Mouse (Mus musculus) G1E-ER4 (cell line): Measurements from ENCODE around the gene Pgpep1l. TPM values are rescaled to one million over a fixed set of nuclear protein-coding genes. Genes with fewer than 3 reads are reported as not detected.

ENCODE experiments used
- GATA1 ChIP-seq: IDR thresholded peaks from one replicate; pipeline ENCODE4 v1.8.0; 2012; ENCODE audit warnings: low read length, inconsistent platforms
- polyA plus RNA-seq: library from polyadenylated mRNA; stranded (reverse); fragments of >175 nt; gene quantifications from 2 replicates; pipeline ENCODE4 v1.2.3, GENCODE M21; 2012

Pgpep1l gene
- polyA plus RNA-seq, 1 experiment = 0.14 TPM

- TF ChIP-seq GATA1 = no peak
These were observed 22.8 kb downstream of the Pgpep1l start for GRCm38 (mm10) chr7:68241205-68241604.

GRCm38 (mm10) chr7:68239220-68239827 is 24.7 kb downstream of the Pgpep1l start:
- no peak for TF ChIP-seq GATA1

- no peak for TF ChIP-seq GATA1
These were observed 27.2 kb downstream of the Pgpep1l start for GRCm38 (mm10) chr7:68236817-68237216.

- TF ChIP-seq GATA1 = no peak
These were observed 30.3 kb downstream of the Pgpep1l start for GRCm38 (mm10) chr7:68233619-68234223.

GRCm38 (mm10) chr7:68232521-68232920 is 31.5 kb downstream of the Pgpep1l start:
- no peak for TF ChIP-seq GATA1

GRCm38 (mm10) chr7:68230831-68231230 is 33.2 kb downstream of the Pgpep1l start:
- no peak for TF ChIP-seq GATA1

GRCm38 (mm10) chr7:68228491-68228890 is 35.5 kb downstream of the Pgpep1l start:
- no peak for TF ChIP-seq GATA1

GRCm38 (mm10) chr7:68227621-68228020 is 36.4 kb downstream of the Pgpep1l start:
- TF ChIP-seq GATA1 = no peak

GRCm38 (mm10) chr7:68227021-68227420 is 37.0 kb downstream of the Pgpep1l start:
- no peak for TF ChIP-seq GATA1

- TF ChIP-seq GATA1 = no peak
These were observed 38.5 kb downstream of the Pgpep1l start for GRCm38 (mm10) chr7:68225427-68226054.

GRCm38 (mm10) chr7:68224006-68224405 is 40.0 kb downstream of the Pgpep1l start:
- TF ChIP-seq GATA1 = no peak

- TF ChIP-seq GATA1 = no peak
These were observed 40.7 kb downstream of the Pgpep1l start for GRCm38 (mm10) chr7:68223356-68223808.

- TF ChIP-seq GATA1 = no peak
These were observed 42.3 kb downstream of the Pgpep1l start for GRCm38 (mm10) chr7:68221677-68222230.

GRCm38 (mm10) chr7:68218879-68219278 is 45.2 kb downstream of the Pgpep1l start:
- no peak for TF ChIP-seq GATA1

- TF ChIP-seq GATA1 = no peak
These were observed 48.4 kb downstream of the Pgpep1l start for GRCm38 (mm10) chr7:68215522-68216070.

- TF ChIP-seq GATA1 = no peak
These were observed 50.2 kb downstream of the Pgpep1l start for GRCm38 (mm10) chr7:68213842-68214241.

- no peak for TF ChIP-seq GATA1
These were observed 52.1 kb downstream of the Pgpep1l start for GRCm38 (mm10) chr7:68211883-68212282.
